Mouse (Mus musculus) adrenal gland, postnatal 4 days (tissue): Measurements from ENCODE around the gene Cep83. TPM values are rescaled to one million over a fixed set of nuclear protein-coding genes. Genes with fewer than 3 reads are reported as not detected.
A peak's percentile ranks its signal among the peaks of the same experiment; 100 is the strongest.
"Not testable (repeated sequence)": the region's sequence is repeated elsewhere in the genome, so short reads cannot be mapped to it uniquely, and the experiment has no call there.

Experiments
- DNase-seq, 2 experiments: peaks; one replicate each; pipeline ENCODE4 v3.0.0; 2021 to 2022; ENCODE audit warnings: low spot score in 2 of 2, mixed read lengths in 2 of 2
- long read RNA-seq, 2 experiments: library from polyadenylated mRNA; stranded (forward); transcript quantifications; one replicate each; pipeline ENCODE4 v2.0.0; 2021
- total RNA-seq, 2 experiments: library from RNA; stranded (reverse); gene quantifications; 2 replicates each; pipeline ENCODE4 v1.2.3; 2021

Cep83 gene
- 10 to 100 TPM; 14.9 to 16.7 TPM for total RNA-seq
- long read RNA-seq, experiment 1, transcript Cep83-201 (16 exons, 3,639 nt): major isoform, 8 of 12 reads
- long read RNA-seq, experiment 1, partial matches to known transcripts: 2 of 12 reads
- long read RNA-seq, experiment 1, other reads (novel, unspliced or antisense): 2 of 12 reads
- long read RNA-seq, experiment 2, transcript Cep83-201 (16 exons, 3,639 nt): major isoform, 7 of 19 reads
- long read RNA-seq, experiment 2, partial matches to known transcripts: 2 of 19 reads
- long read RNA-seq, experiment 2, other reads (novel, unspliced or antisense): 7 of 19 reads

DNA sequence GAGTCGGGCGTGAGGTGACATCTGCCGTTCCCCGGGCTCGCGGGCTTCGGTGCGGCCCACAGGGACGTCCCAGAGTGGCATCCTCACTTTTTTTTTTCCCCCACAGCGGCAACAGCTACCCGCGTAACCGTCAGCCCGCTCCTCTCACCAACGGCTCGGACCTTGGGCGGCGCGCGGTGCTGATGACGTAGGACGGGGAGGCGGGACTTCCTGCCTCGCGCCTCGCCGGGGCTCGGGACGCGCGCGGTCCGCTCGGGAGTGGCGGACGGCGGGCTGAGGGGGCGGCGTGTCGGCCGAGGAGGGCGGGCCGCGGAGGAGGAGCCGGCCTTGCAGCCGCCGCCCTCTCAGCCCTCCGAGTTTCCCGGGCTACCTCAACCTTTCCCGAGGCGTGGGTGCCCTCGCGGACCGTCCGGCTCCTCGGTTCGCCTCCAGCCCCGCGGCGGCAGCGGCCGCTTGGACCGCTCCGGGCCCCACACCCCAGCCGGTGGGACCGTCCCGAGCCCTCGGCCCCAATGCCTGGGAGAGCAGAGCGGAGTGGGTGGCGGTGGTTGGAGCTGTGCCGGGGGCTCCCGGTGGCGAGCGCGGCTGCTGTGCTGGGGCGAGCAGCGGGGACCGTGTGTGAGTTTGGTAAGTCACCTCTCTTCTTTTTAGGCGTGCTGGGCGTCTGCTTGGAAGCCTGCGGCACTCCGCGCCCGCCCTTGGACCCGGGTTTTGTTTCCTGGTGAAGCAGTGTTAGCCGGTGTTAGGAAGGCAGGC, at the start of gene Cep83:
Gene Cep83 (plus strand): TSS at position 235 of the 756 bp plus-strand sequence.
- peak; percentile 80 to 85 for DNase-seq

DNA sequence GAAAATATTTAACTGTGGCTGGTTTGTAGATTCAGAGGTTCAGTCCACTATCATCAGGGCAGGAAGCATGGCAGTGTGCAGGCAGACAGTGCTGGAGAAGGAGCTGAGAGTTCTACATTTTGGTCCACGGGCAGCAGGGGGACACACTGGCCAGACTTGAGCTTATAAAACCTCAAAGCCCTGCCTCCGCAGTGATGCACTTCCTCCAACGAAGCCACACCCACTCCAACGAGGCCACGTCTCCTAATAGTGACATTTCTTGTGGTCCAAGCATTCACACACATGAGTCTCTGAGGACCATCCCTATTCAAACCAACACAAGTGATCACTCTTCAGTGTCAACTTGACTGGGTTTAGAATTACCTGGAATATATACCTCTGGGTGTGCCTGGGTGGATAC, 49.2 kb upstream of the Cep83 start:
- DNase-seq: no peak

DNA sequence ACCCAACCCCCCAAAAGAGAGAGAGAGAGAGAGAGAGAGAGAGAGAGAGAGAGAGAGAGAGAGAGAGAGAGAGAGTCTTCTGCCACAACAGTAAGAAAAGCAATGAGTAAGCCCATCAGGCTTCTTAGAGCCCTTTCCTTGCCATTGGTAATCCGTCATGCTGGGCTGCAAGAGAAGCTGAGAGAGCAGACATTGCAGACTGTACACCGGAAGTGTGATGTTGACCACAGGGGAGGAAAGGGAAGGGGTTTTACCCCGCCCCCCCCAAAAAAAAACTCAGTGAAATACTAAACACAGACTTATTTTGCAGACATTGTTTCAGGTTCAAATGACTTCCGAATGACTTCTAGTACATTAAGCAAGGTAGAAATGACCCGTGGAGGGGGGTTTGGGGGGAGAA, 48.4 kb upstream of the Cep83 start:
- no peak for DNase-seq

GRCm38 (mm10) chr10:94664036-94664435, 24.4 kb upstream of the Cep83 start:
- DNase-seq: no peak

- DNase-seq: no peak
Measured at GRCm38 (mm10) chr10:94664455-94664854, 24.0 kb upstream of the Cep83 start.

GRCm38 (mm10) chr10:94668147-94668546, 20.3 kb upstream of the Cep83 start:
- DNase-seq: no peak

DNA sequence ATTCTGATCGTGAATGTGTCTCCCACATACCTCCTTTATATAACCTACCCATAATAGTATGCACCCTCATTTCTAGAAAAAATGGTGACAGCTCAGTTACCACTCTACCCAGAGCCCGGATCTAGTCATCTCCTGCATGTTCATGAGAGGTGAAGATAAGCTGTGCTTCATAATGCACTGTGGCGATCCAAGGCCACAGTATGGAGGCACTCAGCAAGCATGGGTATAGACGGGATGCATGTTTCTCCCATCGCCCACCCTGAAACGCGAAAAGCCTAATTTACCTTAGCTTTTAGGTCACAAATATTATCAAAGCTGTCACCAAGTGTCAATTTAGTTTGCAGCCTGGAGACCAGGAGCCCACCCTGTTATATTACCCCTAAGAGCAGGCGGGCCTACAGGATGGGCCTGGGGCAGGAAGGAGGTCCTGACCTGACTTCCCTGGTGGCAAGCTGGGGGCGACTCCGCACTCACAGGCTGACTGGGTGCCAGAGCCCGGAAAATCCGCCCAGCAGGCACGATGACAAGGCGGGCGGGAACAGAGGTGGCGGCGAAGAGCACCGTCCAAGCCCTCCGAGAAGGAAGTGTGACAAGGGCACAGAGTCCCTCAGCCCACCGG, 544 bp upstream of the Cep83 start:
- DNase-seq: no peak

- no peak for DNase-seq
Measured at GRCm38 (mm10) chr10:94689176-94689510, 689 bp downstream of the Cep83 start.

GRCm38 (mm10) chr10:94690376-94690775, 1.9 kb downstream of the Cep83 start:
- no peak for DNase-seq

DNA sequence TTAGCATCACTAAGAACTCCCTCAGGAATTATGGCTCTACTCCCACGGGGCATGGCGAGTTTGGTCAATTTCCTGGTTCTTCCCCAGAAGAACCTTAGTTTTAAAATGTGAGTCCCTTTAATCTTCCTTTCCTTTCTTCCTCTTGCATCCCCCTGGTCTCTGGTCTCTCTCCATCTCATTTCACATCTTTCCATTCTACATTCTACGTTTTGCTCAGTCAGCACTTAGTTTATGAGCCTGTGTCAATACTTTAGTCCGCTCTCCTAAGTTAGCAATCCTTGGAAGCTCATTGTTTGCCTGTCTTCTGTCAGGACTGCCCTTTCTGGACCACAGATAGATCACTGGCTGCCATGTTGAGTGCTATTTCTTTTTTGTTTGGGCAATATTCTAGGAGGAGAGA, 3.7 kb downstream of the Cep83 start:
- DNase-seq: no peak

DNA sequence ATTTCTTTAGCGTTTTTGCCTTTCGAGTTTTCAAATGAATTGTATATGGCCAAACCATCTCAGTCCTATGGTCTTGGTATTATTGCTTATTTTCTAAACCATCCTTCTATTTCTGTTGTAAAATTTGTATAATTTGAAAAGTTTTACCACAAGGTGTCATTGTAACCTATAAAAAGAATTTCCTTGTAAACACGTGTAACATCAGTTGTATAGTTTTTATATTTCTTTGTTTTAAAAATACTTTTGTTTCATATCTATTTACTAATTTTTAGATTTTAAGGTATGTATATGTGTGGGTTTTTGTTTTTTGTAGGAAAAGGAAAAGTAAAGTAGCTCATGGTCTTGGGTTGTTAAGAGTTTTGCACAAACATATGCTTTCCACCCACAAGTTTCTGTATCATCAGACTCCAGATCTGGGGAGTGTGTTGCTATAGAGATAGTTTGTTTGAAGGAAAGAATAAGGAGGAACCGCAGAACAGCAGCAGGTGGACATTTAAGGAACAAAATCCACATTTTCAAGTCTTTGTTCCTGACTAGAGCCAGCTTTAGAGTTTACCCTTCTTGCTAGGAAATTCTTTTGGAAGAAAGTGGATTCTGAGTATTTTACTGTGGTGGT, 17.3 kb downstream of the Cep83 start:
- no peak for DNase-seq

DNA sequence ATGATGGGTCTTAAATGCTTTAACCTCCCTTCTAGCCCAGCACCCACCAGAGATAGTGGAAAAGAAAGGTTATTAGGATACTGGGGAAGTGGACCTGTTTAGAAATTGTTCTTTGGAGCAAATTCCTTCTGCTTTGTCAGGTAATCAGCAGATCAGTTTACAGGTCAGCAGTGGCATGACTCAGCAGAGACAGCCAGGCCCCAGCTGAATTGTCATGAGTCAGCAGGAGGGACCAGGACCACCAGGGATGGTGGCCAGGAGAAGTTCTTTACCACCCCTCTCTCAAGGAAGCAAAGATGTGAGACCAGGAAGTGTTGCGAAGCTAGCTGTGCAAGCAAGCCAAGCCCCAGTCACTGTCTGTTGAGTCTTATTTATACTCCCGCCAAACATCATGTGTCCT, 18.2 kb downstream of the Cep83 start:
- DNase-seq: no peak

- no peak for DNase-seq
Measured at GRCm38 (mm10) chr10:94709622-94710319, 21.3 kb downstream of the Cep83 start.

DNA sequence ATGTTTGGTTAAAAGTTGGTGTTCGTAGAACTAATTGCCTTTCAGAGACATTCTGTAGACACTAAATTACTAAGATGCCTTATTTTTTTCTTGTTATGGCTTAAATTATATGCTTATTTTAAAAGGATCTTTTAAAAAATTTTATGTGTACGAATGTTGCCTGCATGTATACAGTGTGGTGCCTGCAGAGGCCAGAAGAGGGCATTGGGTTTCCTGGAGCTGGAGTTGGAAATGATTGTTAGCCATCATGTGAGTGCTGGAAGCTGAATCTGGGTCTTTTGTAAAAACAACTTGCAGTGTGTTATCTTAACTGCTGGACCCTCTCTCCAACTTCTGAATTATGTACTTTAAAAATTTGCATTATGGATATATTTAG, 21.9 kb downstream of the Cep83 start:
- DNase-seq: no peak

GRCm38 (mm10) chr10:94720300-94720699, 31.8 kb downstream of the Cep83 start:
- no peak for DNase-seq

GRCm38 (mm10) chr10:94728053-94728452, 39.6 kb downstream of the Cep83 start:
- DNase-seq: not testable (repeated sequence)

- no peak for DNase-seq
Measured at GRCm38 (mm10) chr10:94730445-94730844, 42.0 kb downstream of the Cep83 start.

DNA sequence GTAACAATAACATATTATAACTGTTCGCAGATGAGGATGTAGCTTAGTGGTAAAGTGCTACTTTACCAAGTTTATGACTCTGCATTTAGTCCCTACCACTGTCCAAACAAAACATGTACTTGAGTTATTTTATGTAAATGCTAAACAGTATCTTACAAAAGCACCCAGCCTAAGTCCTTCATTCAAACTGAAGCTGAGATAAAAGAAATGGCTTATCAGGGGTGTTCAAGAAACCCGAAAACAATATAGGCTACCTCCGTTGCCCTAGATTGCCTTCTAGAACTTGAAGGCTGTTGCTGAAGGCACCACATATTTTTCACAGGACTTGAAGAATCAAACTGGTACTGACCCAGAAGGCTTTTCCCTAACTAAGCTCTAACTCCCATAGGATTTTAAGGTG, 46.4 kb downstream of the Cep83 start:
- DNase-seq: no peak

DNA sequence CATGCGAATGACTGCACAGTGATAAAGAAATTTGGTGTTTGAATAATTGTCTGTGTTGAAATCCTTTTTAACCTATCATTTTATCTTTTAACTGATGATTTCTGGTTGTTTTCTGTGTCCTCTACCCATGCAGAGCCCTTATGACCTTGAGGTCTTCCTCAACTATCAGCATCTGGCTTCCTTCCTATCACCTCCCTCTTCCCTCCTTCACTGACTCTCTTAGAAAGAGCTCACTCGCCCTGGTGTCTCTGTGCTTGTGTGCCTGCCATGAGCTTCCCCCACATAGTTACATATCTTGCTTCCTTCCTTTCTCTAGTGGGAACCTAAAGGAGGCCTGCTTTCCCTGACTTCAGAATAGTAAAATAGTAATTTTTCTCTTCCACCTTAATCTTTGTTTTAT, 51.8 kb downstream of the Cep83 start:
- DNase-seq: no peak

DNA sequence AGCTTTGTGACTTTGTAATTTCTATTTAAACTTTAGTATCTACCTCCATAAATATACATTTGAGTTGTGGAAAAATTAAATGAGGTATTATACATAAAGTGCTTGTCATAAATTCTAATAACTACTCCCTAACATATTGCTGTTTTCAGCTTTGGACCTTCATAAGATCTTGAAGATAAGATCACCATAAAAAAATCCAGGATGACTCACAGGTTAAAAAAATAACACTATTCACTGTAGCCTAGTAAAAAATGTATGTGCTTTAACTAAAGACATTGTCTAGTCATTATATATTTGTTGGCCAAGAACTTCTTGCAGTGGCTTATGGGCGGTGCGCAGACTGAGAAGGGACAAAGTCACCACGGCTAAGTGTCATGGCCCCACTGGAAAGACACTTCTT, 53.0 kb downstream of the Cep83 start:
- DNase-seq: no peak

- DNase-seq: no peak
Measured at GRCm38 (mm10) chr10:94747011-94747410, 58.6 kb downstream of the Cep83 start.
